Mouse (Mus musculus) gastrocnemius, adult 2 months (tissue): ENCODE results near the gene Fgd6. TPM values are rescaled to one million over a fixed set of nuclear protein-coding genes. Genes with fewer than 3 reads are reported as not detected.

Source experiments
- DNase-seq: peaks from one replicate; pipeline ENCODE4 v3.0.0; 2022
- H3K27ac ChIP-seq: fragments of 200-600 bp; 2 replicates; pipeline ENCODE4 v1.8.1; 2022; ENCODE audit warnings: mild to moderate bottlenecking
- H3K4me3 ChIP-seq: fragments of 200-600 bp; 2 replicates; pipeline ENCODE4 v1.8.1; 2022; ENCODE audit warnings: mild to moderate bottlenecking, moderate library complexity
- CTCF ChIP-seq: fragments of 200-600 bp; IDR thresholded peaks from 2 replicates; pipeline ENCODE4 v1.8.1; 2022; ENCODE audit warnings: antibody characterized with exemption, mild to moderate bottlenecking, moderate library complexity
- intact Hi-C: fragments of 180-260 bp; cut with DNase I; formaldehyde crosslinking; loops from one replicate; pipeline ENCODE4 v1.15.1; 2025
- total RNA-seq, 2 experiments: library from RNA; stranded (reverse); gene quantifications; 2 replicates each; pipeline ENCODE4 v1.2.3; 2021

The Fgd6 gene
- total RNA-seq, 2 experiments from 2014 or later, result 2.4 to 3.2 TPM

DNA sequence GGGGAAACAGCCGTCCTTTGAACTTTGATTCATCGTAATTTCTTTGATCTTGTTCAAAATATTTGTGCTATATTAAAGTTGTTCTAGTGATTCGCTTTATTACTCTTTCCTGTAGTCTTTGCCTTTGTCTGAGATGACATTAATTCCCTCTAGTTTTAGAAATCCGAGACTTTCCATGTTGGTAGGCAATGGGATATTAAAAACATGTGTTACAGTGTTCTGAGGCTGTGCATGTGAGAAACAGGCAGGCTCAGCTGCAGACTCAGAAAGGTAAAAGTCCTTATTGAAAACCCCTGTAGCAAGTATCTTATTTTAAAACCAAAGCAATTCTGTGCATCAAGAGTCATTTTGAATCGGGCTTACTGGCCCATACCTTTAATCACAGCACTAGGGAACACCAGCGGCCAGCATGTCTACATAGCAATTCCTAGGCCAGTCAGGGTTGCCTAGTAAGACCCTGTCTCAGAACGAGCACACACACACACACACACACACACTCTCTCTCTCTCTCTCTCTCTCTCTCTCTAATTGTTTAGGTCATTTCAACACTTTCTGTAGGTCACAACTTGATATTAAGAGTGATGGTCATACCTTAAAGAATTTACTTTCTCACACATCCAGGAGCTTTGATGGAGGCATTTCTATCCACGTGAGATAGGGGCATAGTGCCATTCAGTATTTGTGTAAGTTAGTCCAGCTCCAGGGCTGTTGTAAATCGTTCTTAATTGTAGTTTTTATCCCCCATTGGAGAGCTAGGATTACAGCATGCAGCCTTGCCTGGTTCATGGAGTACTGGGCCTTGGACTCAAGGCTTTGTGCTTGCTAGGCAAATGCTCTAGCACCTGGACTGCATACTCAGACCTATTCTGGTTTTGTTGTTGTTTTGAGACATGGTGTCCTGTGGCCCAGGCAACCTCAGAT lies 75.3 kb downstream of the Fgd6 start:
- TF ChIP-seq CTCF, result no peak
- DNase-seq, result no peak
- H3K4me3 ChIP-seq, result no peak overlapping the region
- H3K27ac ChIP-seq, result no peak overlapping the region
- intact Hi-C loops, result no loop called here

DNA sequence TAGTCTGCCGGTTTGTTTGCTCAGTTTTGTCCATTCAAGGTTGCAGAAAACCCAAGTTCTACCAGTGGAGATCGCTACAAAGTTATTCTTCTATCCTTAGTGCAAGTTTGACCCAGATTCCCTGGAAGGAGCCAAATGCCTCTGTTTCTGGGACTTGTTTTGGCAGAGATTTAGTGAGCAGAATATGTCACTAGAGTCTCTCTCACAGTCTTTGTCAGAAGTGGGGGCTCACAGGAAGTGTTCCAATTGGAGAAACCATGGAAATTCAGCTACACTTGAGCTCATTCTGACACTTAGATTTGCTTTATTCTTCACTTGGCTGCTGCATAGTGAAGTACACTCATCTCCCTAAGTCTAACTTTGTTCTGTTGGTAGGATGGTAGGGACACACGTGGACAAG lies 76.4 kb downstream of the Fgd6 start:
- intact Hi-C loops, result no loop called here
- H3K27ac ChIP-seq, result no peak overlapping the region
- H3K4me3 ChIP-seq, result no peak overlapping the region
- no peak for DNase-seq
- no peak for TF ChIP-seq CTCF

DNA sequence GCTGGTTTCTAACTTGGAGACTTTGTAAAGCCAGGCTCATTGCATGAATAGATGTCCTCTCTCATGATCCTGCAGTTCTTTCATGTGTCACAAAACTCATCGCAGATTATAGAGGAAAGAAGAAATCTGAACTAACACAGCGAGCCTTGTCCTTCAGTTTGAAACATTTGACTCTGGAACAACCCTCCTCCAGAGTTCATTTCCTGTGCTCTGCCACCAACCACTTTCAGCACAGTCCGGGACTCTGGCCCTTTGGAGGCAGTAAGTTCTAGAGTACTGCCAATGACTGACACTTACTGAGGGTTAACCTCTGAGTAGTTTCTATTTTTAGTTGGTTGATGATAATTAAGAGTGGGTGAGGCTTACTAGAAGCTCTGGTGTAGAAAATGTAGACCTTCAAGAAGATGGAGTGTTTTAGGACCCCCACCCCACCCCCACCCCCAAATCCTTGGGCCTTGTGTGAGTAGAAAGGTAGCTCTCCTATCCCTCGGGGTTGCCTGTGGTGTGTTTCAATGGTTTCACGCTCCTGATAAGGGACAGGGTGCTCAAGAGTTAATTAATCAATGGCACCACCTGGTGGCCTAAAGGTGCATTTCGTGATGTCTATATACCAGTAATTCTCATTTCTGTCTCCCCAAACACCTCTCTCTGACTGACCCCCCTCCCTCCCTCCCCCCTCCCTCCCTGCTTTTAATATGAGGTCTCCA lies 80.2 kb downstream of the Fgd6 start:
- intact Hi-C loops, result loop anchor here (1.0 to 5.0 kb wide), 3 partner anchors 81 to 298 kb away; partner anchors contain the start of gene Vezt
- Histone ChIP-seq H3K4me3 (peak overlapping the region; percentile 55), H3K27ac (peak overlapping the region; percentile 50)
- TF ChIP-seq CTCF, result peak; percentile 69
- DNase-seq, result peak; percentile 77

DNA sequence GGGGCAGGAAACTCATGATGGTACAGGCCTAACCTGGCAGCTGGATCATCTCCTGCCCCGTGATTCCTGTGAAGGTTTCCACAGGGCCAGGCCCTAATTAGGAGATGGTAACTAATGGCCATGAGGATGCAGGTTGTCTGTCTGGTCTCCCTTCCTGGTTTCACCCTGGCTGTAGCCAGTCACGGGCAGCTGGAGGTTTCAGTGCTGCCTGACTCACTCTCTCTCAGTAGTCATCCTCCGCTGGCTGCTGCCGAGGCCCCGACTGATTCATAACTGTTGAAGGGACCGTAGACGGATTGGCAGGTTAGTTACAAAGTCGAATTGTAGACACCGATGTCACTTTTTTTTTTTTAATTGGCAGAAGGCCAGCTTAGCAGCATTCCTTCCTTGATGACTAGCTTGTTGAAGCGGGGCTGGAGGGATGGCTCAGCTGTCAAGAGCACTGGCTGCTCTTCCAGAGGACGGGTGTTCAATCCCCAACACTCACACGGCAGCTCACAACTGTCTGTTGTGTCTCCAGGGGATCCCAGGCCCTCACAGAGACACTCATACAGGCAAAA lies 81.1 kb downstream of the Fgd6 start:
- no peak overlapping the region for H3K27ac ChIP-seq
- intact Hi-C loops, result loop anchor here (1.0 to 5.0 kb wide), 4 partner anchors 82 to 299 kb away; partner anchors contain the start of gene Vezt
- DNase-seq, result no peak

DNA sequence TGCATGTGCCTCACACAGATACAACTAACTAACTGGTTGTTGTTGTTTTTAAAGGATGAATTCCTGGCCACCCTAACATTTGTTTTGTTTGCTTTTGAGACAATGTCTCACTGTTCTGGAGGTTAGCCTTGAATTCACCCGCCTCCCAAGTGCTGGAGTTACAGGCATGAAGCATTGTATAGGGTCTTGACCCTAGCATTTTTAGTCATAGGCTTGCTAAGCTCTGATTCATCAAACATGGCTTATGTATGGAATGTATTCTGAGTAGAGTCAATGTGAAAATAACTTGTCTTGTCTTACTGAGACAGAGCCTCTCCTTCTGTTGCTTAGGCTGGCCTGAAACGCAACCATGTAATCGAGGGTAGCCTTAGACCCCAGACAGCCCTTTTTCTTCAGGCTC lies 82.1 kb downstream of the Fgd6 start:
- Histone ChIP-seq H3K27ac (no peak overlapping the region), H3K4me3 (no peak overlapping the region)
- TF ChIP-seq CTCF, result no peak
- intact Hi-C loops, result loop anchor here (1.0 to 5.0 kb wide), 2 partner anchors 106 to 173 kb away; no protein-coding TSS in a partner anchor
- DNase-seq, result no peak

More for the DNA sequence above, 81.1 kb downstream of the Fgd6 start:
- TF ChIP-seq CTCF, result no peak
- H3K4me3 ChIP-seq, result no peak overlapping the region

DNA sequence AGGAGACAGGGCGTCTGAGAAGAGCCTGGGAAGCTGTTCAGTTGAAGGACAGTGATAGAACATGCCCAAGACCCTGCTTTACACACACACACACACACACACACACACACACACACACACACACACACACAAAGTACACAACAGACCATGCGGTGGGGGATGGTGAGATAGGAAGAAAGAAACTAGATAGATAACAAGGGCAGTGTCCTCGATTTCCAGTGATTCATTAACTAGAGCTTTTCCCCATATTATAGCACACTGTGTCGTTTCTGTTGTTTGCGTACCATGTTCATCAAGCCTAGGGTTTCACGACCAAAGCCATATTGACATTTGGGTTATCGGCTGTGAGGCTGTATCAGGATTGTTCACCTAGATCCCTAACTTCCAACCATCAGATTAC lies 83.2 kb downstream of the Fgd6 start:
- H3K4me3 ChIP-seq, result no peak overlapping the region
- intact Hi-C loops, result loop anchor here (5.0 kb wide), 1 partner anchor 107 kb away; no protein-coding TSS in a partner anchor
- no peak for TF ChIP-seq CTCF
- no peak overlapping the region for H3K27ac ChIP-seq
- DNase-seq, result no peak

DNA sequence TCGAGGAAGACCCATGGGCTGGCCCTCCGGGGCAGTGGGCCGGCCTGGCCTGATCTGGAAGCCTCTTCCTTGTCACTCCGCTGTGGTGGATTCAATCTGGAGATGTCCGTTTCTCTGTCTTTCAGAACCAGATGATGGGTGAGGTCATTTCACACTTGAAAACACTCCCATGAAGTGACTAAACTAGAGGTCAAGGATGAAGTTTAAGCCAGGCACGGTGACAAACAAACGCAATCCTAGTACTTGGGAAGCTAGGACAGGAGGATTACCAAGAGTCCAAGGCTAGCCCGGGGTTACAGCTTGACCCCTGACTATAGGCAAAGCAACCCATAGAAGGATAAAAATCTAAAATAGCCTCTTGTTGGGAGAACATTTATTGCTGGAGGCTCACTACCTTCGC lies 84.9 kb downstream of the Fgd6 start:
- DNase-seq, result no peak
- no peak for TF ChIP-seq CTCF
- intact Hi-C loops, result no loop called here
- H3K4me3 ChIP-seq, result no peak overlapping the region
- H3K27ac ChIP-seq, result no peak overlapping the region

DNA sequence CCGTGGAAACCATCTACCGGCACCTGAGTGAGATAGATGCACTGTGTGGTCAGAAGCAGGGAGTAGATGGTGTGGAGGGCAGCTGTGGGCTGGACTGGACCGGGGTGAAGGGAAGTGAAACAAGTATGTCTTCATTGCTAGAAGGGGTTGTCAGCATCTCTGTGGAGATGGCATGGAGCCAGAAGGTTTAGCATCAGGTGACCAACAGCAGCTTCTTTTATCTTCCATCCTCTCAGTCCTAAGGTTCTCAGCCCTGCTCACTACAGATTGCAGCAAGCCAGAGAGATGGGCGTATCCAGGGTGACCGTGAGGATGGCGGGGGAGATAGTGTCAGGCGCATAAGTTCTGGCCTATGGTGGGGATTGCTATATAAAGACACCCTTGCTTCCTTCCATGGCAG lies 86.8 kb downstream of the Fgd6 start:
- peak; percentile 37 for DNase-seq
- TF ChIP-seq CTCF, result no peak
- Histone ChIP-seq H3K27ac (no peak overlapping the region), H3K4me3 (no peak overlapping the region)
- intact Hi-C loops, result no loop called here

DNA sequence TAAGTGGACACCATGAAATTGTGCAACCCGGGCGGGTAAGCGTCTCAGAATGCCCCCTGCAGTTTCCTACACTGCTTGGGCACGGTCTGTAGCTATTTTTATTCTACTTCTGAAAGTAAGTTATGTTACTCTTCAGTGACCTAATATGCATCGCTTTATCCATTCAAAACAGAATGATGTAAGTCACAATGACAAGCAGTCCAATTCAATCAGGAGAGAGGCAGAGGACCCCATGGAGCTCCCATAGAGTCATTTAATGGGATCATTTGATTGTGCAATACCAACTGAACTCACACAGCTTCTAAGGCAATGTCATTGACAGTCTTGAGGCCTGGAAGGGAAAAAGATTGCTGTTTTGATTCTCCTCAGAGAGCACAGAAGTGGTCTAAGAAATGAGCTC lies 87.8 kb downstream of the Fgd6 start:
- no peak overlapping the region for H3K27ac ChIP-seq
- intact Hi-C loops, result no loop called here
- no peak for TF ChIP-seq CTCF
- no peak overlapping the region for H3K4me3 ChIP-seq
- no peak for DNase-seq

DNA sequence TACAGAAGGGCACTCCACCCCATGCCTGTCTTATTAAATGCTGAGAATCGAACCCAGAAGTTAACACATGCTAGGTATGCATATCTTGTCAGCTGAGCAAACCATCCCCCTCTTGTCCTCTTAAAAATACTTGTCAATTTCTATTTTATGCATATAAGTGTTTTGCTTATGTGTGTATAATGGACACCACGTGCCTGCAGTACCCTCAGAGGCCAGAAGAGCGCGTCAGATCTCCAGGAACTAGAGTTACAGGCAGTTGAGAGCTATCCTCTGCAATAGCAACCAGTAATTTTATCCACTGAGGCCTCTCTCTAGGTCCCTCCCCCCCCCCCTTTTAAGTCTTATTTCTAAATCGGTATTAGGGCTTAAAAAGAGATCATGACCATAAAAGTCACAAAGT lies 88.6 kb downstream of the Fgd6 start:
- DNase-seq, result no peak
- intact Hi-C loops, result no loop called here
- Histone ChIP-seq H3K27ac (no peak overlapping the region), H3K4me3 (no peak overlapping the region)
- TF ChIP-seq CTCF, result peak; percentile 27; the same call in 1 of the 2 replicates

DNA sequence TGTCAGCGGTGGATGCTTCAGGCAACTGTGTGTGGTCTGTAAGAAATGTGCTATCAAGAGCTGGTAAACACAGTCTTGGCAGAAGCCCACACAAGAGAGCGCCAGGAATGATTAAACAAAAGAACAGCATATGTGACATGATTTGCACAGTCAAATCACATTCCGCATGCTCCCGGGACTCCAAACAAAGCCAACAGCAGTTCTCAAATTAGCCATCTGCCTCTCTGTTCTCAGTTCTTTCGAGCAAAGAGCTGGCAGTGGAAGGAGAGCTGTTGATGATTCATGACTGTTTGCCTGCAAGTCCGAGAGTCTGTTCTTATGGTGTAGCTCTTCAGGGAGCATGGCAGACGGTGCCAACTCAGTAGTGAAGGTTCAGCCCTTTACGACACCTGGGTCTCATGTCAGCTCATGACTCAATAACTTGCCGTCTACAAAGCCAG lies 93.9 kb downstream of the Fgd6 start:
- Histone ChIP-seq H3K4me3 (no peak overlapping the region), H3K27ac (no peak overlapping the region)
- intact Hi-C loops, result no loop called here
- TF ChIP-seq CTCF, result no peak
- no peak for DNase-seq

DNA sequence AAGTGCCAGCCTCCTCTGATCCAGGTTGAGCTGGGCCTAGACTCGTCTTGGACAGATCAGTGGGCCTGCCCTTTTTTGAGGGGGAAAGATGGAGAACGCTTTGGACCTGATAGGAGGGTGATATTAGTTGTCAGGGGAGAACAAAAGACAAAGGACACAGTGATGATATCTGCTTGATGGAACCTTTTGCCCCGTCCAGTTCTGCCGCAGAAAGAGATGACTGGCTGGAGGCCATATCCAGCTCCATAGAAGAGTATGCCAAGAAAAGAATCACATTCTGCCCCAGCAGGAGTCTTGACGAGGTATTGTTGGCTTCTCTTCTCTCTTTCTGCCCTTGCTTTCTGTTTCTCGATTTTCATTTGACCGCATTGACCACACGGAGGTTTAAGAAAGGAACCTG lies 97.3 kb downstream of the Fgd6 start:
- no peak for TF ChIP-seq CTCF
- intact Hi-C loops, result no loop called here
- no peak for DNase-seq
- H3K4me3 ChIP-seq, result no peak overlapping the region
- H3K27ac ChIP-seq, result no peak overlapping the region

DNA sequence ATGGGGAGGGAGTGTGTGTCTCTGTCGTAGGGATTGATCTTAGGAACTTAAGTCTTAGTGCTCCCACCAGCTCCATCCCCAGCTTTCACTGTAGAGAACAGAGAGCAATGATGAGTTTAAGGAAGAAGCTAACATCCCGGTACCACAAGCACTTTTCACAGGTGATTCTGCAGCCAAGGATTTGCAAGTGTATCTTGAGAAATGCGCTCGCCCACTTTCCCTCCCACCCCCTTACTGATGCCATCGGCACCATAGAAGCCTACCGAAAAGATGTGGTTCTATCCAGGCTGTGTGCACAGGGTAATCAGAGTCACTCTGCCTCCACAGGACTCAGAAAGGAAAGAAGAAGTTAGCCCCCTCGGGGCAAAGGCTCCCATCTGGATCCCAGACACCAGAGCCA lies 97.9 kb downstream of the Fgd6 start:
- no peak overlapping the region for H3K27ac ChIP-seq
- no peak for DNase-seq
- H3K4me3 ChIP-seq, result no peak overlapping the region
- no peak for TF ChIP-seq CTCF
- intact Hi-C loops, result no loop called here
